Mouse (Mus musculus) embryonic facial prominence, embryonic 13.5 days (tissue): ENCODE results near the gene Yy1. TPM values are rescaled to one million over a fixed set of nuclear protein-coding genes. Genes with fewer than 3 reads are reported as not detected.
A peak's percentile ranks its signal among the peaks of the same experiment; 100 is the strongest.

Source experiments
- ATAC-seq: fragments of 200-750 bp; cut with Nextera tagmentation; 2 replicates; pipeline ENCODE4 v1.8.0; 2017; ENCODE audit warnings: low read depth; ENCODE audit not compliant: insufficient number of reproducible peaks, insufficient read depth, low FRiP score, low TSS enrichment
- H3K27ac ChIP-seq: fragments of 300-500 bp; sonication (generic); 2 replicates; pipeline ENCODE4 v1.5.1; 2015; ENCODE audit warnings: moderate library complexity, mild to moderate bottlenecking, inconsistent platforms
- H3K27me3 ChIP-seq: fragments of 300-500 bp; sonication (generic); 2 replicates; pipeline ENCODE4 v1.6.1; 2015; ENCODE audit warnings: mild to moderate bottlenecking, inconsistent platforms
- H3K36me3 ChIP-seq: fragments of 300-500 bp; sonication (generic); 2 replicates; pipeline ENCODE4 v1.6.1; 2015; ENCODE audit warnings: mild to moderate bottlenecking, inconsistent platforms
- H3K4me1 ChIP-seq: fragments of 300-500 bp; sonication (generic); 2 replicates; pipeline ENCODE4 v1.6.1; 2015; ENCODE audit warnings: inconsistent platforms
- H3K4me2 ChIP-seq: fragments of 300-500 bp; sonication (generic); 2 replicates; pipeline ENCODE4 v1.6.1; 2015; ENCODE audit warnings: moderate library complexity, mild to moderate bottlenecking, inconsistent platforms
- H3K4me3 ChIP-seq: fragments of 300-500 bp; sonication (generic); 2 replicates; pipeline ENCODE4 v1.5.1; 2015; ENCODE audit warnings: mild to moderate bottlenecking, inconsistent platforms
- H3K9ac ChIP-seq: fragments of 300-500 bp; sonication (generic); 2 replicates; pipeline ENCODE4 v1.6.1; 2015; ENCODE audit warnings: mild to moderate bottlenecking, inconsistent platforms
- H3K9me3 ChIP-seq: fragments of 300-500 bp; sonication (generic); 2 replicates; pipeline ENCODE4 v1.6.1; 2016; ENCODE audit warnings: inconsistent platforms
- WGBS: fragments of 180-500 bp; shearing (Covaris S2); methylation state at CpG from one replicate; pipeline ENCODE4 v1.1.7; 2015; ENCODE audit warnings: mixed read lengths; 5-methylcytosine and 5-hydroxymethylcytosine counted together
- polyA plus RNA-seq: library from polyadenylated mRNA; unstranded; fragments of >200 nt; fragmentation: Nextera tagmentation; extraction: Ambion mirVana; gene quantifications from 2 replicates; pipeline ENCODE4 v1.2.1, GENCODE M21; 2015

Gene Yy1
- polyA plus RNA-seq, 1 experiment from 2014 or later, result 21.3 TPM

GRCm38 (mm10) chr12:108780108-108780877, 12.5 kb upstream of the Yy1 start:
- Histone ChIP-seq H3K9me3 (0 out of 2 replicates have a peak, but pooled peaks cover 8% of the 10 kb centered on the region), H3K9ac (no peak overlapping the region), H3K27ac (no peak overlapping the region), H3K4me2 (no peak overlapping the region), H3K36me3 (peaks cover 34% of the 10 kb centered on the region), H3K4me3 (no peak overlapping the region), H3K4me1 (0 out of 2 replicates have a peak, but pooled peaks cover 3% of the 10 kb centered on the region), H3K27me3 (no peaks in the 10 kb centered on the region)
- ATAC-seq, result no peak
- WGBS, result 91% methylated on average over 7 of the region's 7 CpGs

GRCm38 (mm10) chr12:108785161-108785560, 7.6 kb upstream of the Yy1 start:
- Histone ChIP-seq H3K9ac (no peak overlapping the region), H3K27ac (no peak overlapping the region), H3K27me3 (no peaks in the 10 kb centered on the region), H3K36me3 (peaks cover 12% of the 10 kb centered on the region), H3K4me3 (no peak overlapping the region), H3K4me1 (0 out of 2 replicates have a peak, but pooled peaks cover 7% of the 10 kb centered on the region), H3K4me2 (no peak overlapping the region), H3K9me3 (0 out of 2 replicates have a peak, but pooled peaks cover 8% of the 10 kb centered on the region)
- 68% methylated on average over 4 of the region's 4 CpGs for WGBS
- ATAC-seq, result no peak

GRCm38 (mm10) chr12:108787329-108787728, 5.4 kb upstream of the Yy1 start:
- WGBS, result 89% methylated on average over 2 of the region's 2 CpGs
- Histone ChIP-seq H3K27me3 (no peaks in the 10 kb centered on the region), H3K27ac (no peak overlapping the region), H3K36me3 (peaks cover 10% of the 10 kb centered on the region), H3K4me2 (no peak overlapping the region), H3K4me1 (peaks cover 18% of the 10 kb centered on the region), H3K9ac (no peak overlapping the region), H3K9me3 (0 out of 2 replicates have a peak, but pooled peaks cover 8% of the 10 kb centered on the region), H3K4me3 (no peak overlapping the region)
- ATAC-seq, result no peak

- under 1% methylated on average over 51 of the region's 52 CpGs for WGBS
- Histone ChIP-seq H3K9ac (peak overlapping the region; percentile 89), H3K27me3 (no peaks in the 10 kb centered on the region), H3K4me1 (peaks cover 30% of the 10 kb centered on the region), H3K36me3 (0 out of 2 replicates have a peak, but pooled peaks cover 3% of the 10 kb centered on the region), H3K27ac (peak overlapping the region; percentile 96), H3K4me3 (peak overlapping the region; percentile 99), H3K9me3 (no peaks in the 10 kb centered on the region), H3K4me2 (peak overlapping the region; percentile 63)
- no peak for ATAC-seq
Measured at GRCm38 (mm10) chr12:108792152-108792545, 624 bp upstream of the Yy1 start.

DNA sequence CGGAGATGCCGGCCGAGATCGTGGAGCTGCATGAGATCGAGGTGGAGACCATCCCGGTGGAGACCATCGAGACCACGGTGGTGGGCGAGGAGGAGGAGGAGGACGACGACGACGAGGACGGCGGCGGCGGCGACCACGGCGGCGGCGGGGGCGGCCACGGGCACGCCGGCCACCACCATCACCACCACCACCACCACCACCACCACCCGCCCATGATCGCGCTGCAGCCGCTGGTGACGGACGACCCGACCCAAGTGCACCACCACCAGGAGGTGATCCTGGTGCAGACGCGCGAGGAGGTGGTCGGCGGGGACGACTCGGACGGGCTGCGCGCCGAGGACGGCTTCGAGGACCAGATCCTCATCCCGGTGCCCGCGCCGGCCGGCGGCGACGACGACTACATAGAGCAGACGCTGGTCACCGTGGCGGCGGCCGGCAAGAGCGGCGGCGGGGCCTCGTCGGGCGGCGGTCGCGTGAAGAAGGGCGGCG, 724 bp downstream of the Yy1 start:
- 0% methylated on average over 42 of the region's 71 CpGs for WGBS
- Histone ChIP-seq H3K36me3 (0 out of 2 replicates have a peak, but pooled peaks cover 3% of the 10 kb centered on the region), H3K4me3 (peak overlapping the region; percentile 99), H3K4me1 (peaks cover 32% of the 10 kb centered on the region), H3K27me3 (no peaks in the 10 kb centered on the region), H3K9me3 (no peaks in the 10 kb centered on the region), H3K27ac (peak overlapping the region; percentile 99), H3K4me2 (peak overlapping the region; percentile 76), H3K9ac (peak overlapping the region; percentile 89)
- ATAC-seq, result no peak; the same call in 1 of the 2 replicates

DNA sequence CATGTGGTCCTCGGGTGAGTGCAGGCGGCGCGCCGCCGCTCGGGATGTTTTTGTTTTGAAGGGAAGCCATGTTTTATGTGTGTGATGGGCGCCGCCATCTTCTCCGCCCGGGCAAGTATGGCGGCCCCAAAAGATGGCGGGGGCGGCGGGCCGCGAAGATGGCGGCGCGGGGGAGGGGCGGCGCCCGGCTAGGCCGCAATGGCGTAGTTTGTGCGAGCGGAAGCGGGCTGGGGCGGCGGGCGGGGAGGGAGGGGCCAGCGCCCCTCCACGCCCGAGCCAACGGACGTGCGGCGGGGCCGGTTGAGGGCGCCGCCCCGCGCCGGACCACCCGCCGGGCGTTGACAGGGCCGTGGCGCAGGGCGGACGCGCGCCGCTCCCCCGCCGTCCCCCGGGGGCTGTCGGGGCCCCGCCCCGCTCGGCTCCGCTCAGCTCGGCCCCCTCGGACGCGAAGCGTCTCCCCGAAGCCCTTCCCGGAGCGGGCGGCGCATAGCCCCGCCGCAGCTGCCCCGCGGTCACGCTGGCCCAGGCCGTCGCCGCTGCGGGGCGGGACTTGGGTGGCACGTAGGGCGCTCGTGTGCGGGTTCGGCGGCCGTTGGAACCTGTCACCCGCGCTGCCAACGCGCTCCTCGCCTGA, 1.4 kb downstream of the Yy1 start:
- peaks cover 32% of the 10 kb centered on the region for H3K4me1 ChIP-seq
- peak; percentile 67 for ATAC-seq

GRCm38 (mm10) chr12:108794979-108795537, 2.3 kb downstream of the Yy1 start:
- H3K27ac ChIP-seq, result peak overlapping the region; percentile 99

More for the DNA sequence above, 1.4 kb downstream of the Yy1 start:
- H3K4me2 ChIP-seq, result peak overlapping the region; percentile 76
- WGBS, result under 1% methylated on average over 72 of the region's 94 CpGs
- H3K27ac ChIP-seq, result peak overlapping the region; percentile 99
- H3K36me3 ChIP-seq, result 0 out of 2 replicates have a peak, but pooled peaks cover 3% of the 10 kb centered on the region
- H3K9me3 ChIP-seq, result no peaks in the 10 kb centered on the region
- H3K4me3 ChIP-seq, result peak overlapping the region; percentile 99
- H3K9ac ChIP-seq, result peak overlapping the region; percentile 89
- H3K27me3 ChIP-seq, result no peaks in the 10 kb centered on the region

DNA sequence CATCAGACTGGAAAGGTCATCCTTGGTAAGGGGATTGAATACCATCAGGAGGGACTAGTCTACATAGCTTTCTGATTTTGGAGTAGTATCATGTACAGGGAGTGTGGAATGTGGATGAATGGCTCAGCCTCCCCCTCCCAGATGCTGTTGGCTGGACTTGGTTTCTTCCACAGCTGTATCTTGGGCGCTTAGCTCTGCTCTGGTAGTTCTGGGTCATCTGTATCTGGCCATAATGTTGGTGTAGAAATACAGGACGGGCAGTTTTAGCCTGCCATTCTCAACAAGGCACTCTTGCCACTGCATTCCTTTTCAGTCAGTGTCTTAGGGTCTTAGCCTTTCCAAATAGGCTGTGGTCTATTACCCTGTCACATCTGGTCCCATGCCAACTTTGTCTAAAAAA, 8.8 kb downstream of the Yy1 start:
- Histone ChIP-seq H3K4me1 (peaks cover 19% of the 10 kb centered on the region), H3K4me2 (no peak overlapping the region), H3K4me3 (no peak overlapping the region), H3K27me3 (no peaks in the 10 kb centered on the region), H3K9me3 (no peaks in the 10 kb centered on the region), H3K36me3 (peaks cover 13% of the 10 kb centered on the region), H3K27ac (no peak overlapping the region), H3K9ac (no peak overlapping the region)
- no peak for ATAC-seq
- WGBS, result 70% methylated on average over 2 of the region's 2 CpGs

More at GRCm38 (mm10) chr12:108794979-108795537, 2.3 kb downstream of the Yy1 start:
- Histone ChIP-seq H3K4me3 (peak overlapping the region; percentile 99), H3K4me2 (peak overlapping the region; percentile 76), H3K36me3 (peaks cover 8% of the 10 kb centered on the region; the same call in 1 of the 2 replicates), H3K9ac (peak overlapping the region; percentile 89), H3K27me3 (no peaks in the 10 kb centered on the region), H3K4me1 (peaks cover 32% of the 10 kb centered on the region), H3K9me3 (no peaks in the 10 kb centered on the region)
- ATAC-seq, result no peak
- WGBS, result 10% methylated on average over 9 of the region's 9 CpGs

DNA sequence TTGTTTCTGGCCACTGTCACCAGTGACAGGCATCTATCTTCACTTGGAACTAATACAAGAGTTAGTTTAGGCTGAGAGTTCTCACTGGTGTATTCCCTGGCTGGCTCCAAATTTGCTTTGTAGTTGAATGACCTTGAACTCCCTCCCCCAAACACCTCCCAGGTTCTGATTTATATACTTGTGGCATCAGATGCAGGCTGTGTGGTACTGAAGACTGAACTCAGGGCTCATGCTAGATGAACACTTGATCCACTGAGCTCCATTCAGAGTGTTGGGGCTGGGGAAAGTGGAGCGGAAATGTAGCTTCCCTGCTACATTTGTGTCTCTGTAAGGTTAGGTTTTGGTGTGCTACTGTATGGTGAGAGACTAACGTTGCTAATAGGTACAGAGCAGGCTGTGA, 11.6 kb downstream of the Yy1 start:
- Histone ChIP-seq H3K27ac (no peak overlapping the region), H3K9ac (no peak overlapping the region), H3K4me2 (no peak overlapping the region), H3K27me3 (no peaks in the 10 kb centered on the region), H3K9me3 (no peaks in the 10 kb centered on the region), H3K36me3 (peaks cover 28% of the 10 kb centered on the region), H3K4me3 (no peak overlapping the region), H3K4me1 (peaks cover 12% of the 10 kb centered on the region)
- ATAC-seq, result no peak
- WGBS, result 96% methylated on average over 2 of the region's 2 CpGs

- Histone ChIP-seq H3K4me2 (no peak overlapping the region), H3K36me3 (peaks cover 29% of the 10 kb centered on the region), H3K27ac (no peak overlapping the region), H3K4me1 (peaks cover 4% of the 10 kb centered on the region), H3K4me3 (no peak overlapping the region), H3K9ac (no peak overlapping the region), H3K9me3 (no peaks in the 10 kb centered on the region), H3K27me3 (no peaks in the 10 kb centered on the region)
- WGBS, result 88% methylated on average over 2 of the region's 2 CpGs
- no peak for ATAC-seq
Measured at GRCm38 (mm10) chr12:108808465-108808864, 15.7 kb downstream of the Yy1 start.

DNA sequence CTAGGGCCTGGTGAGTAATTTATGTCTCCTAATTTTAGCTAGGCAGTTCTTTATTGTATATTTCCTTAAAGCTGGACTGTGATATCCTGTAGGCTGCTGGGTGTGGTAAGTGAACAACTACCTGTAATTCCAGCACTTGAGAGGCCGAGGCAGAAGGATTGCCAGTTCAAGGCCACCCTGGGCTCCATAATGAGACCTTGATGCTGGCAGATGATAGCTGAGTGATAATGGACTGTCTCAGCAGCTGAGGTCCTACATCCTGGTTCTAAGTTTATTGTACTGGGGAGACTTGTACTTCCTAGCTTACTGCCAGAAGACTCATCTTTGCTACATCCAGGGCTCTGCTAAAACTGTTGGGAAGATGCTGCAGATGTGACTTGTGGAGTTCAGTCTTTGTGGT, 17.0 kb downstream of the Yy1 start:
- Histone ChIP-seq H3K27ac (no peak overlapping the region), H3K9me3 (no peaks in the 10 kb centered on the region), H3K36me3 (peaks cover 37% of the 10 kb centered on the region), H3K27me3 (no peaks in the 10 kb centered on the region), H3K4me3 (no peak overlapping the region), H3K4me1 (peaks cover 4% of the 10 kb centered on the region), H3K9ac (no peak overlapping the region), H3K4me2 (no peak overlapping the region)
- ATAC-seq, result no peak
- 79% methylated on average over 1 of the region's 1 CpGs for WGBS
